Mouse (Mus musculus) embryo, embryonic 11 days (tissue): Measurements from ENCODE around the gene Gm30083.
A peak's percentile ranks its signal among the peaks of the same experiment; 100 is the strongest.

ENCODE experiments used
- DNase-seq: peaks from one replicate; pipeline ENCODE4 v3.0.0-alpha.2; 2015

Gm30083 gene

GRCm38 (mm10) chr14:34015063-34015462 is at the start of gene Gm30083:
Gene Gm30083 (minus strand): TSS chr14:34015182.
- no peak for DNase-seq

DNA sequence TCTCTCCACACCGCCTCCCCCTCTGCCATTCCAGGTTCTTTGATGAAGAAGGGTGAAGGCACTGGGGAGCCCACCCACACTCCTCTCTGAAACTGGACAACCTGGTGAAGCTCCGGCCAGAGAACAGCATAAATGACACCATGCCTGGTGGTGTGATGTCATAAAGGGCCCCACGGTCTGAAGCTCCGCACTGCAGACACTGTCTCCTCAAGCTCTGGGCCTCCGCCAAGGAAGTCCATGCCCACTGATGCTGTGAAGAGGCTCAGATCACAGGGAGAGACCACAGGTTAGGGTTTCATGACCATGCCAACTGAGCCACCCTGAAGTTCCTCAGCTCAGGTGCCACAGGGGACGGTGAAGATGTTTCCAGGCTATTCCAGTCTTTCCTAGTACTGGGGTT is 37.5 kb upstream of the Gm30083 start, which contains the start of gene Antxrl:
Antxrl (plus strand) TSS at position 192 of the 400 bp plus-strand sequence.
- no peak for DNase-seq

DNA sequence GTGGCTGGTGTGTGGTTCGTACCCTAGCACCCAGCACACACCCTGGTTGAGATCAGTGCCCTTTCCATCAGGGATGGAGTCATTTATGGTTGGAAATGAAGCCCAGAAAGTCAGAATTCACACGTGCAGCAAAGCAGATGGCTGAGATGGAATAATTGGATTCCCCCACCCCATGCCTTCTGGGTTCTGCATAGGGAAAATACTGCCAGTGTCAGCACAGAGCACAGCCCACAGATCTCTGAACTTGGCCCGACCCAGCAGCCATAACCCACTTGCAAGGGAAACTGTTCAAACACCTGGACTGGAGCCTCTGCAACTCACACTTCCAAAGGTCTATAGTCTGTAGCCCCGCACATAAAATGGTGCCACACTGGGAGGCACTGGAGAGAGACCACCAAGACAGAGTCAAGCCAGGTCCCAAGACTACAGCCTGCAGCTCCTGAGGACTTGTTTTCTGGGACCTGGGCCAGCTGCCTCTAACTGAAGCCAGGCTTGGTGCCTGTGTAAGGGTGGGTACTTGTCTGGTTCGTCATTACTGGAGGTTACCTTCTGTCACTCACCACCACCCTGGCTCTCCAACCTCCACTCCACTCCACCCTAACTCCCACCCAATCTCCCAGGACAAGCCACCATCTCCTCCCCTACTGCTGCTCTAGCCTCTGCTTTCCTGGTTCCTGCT is 35.3 kb upstream of the Gm30083 start:
- no peak for DNase-seq

DNA sequence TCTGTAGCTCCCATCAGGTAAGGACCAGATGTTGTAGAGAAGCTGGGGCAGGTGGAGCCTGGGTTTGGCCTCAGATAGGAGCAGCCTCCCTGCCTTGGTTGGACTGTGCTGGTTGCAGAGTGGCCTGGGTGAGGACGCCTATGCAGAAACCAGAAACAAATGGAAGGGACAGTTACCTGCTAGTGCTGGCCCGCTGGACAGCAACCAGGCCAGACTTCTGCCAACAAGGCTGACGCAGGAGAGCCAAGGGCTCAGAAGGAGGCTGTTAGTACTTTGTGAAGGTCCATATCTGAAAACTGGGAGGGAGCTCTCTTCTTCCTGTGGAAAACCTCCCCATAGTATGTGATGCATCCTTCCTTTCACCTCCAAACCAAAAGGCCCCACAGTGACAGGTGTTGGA is 28.4 kb upstream of the Gm30083 start:
- no peak for DNase-seq

DNA sequence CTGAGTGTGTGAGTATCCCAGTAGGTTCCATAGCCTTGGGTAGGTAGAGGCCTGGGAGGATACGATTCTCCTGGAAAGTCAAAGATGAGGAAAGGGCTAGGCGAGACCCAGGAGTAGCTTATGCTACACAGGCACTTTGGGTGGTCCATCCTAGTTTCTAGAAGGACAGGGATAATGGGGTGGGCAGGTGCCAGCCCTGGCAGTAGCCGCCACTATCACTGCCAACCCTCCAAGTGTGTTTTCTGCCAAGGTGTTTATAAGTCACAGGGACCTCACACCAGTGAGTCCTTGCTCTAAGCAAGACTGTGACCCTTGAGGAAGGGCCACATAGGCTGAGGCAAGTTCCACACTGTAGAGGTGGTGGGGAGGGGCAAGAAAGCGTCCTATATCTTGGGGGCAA is 26.3 kb upstream of the Gm30083 start:
- no peak for DNase-seq

- DNase-seq = no peak
These were observed 19.0 kb upstream of the Gm30083 start for GRCm38 (mm10) chr14:34033841-34034610.

DNA sequence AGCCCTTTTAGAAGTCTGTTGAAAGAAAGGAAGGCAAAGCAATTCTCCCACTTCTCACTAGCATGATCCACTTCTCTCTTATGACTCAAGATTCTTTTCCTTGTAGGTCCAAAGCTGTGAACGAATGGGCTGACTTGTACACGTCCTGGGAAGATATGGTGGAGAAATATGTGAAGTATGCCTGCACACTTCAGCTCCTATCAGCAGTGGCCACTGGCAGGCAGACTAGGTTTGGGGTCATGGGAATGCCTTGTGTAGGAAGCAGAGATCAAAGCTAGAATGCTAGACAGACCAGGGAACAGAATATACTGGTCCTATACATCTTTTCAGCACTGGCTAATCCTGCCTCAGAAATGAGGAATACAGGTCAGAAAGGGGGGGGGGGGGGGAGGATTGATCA is 11.7 kb upstream of the Gm30083 start:
- DNase-seq = no peak

GRCm38 (mm10) chr14:34016938-34017337 is 2.0 kb upstream of the Gm30083 start:
- DNase-seq = no peak

GRCm38 (mm10) chr14:34016381-34016780 is 1.4 kb upstream of the Gm30083 start, which contains the start of gene Gm5460:
Gene Gm5460 (plus strand): TSS chr14:34016758.
- DNase-seq = no peak

DNA sequence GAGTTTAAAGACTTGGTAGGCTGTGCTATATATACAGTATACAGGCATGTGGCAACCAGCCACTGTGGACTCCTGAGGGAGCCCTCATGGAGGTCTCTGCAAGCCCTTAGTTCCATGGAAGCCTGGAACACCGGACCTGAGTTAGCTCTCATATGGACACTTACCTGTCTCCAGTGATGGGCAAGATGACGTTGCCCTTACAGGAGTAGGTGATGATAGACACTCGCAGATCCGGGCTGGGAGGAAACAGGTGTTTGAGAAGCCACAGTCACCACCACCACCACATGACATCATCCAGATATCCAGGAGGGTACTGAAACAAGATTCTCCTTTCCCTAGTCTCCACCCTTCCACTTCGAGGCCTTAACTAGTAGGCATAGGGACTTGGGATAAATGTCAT is 12.6 kb downstream of the Gm30083 start:
- no peak for DNase-seq

- DNase-seq = no peak
These were observed 13.5 kb downstream of the Gm30083 start for GRCm38 (mm10) chr14:34001445-34001844.

GRCm38 (mm10) chr14:34000076-34000475 is 14.9 kb downstream of the Gm30083 start:
- DNase-seq = no peak

DNA sequence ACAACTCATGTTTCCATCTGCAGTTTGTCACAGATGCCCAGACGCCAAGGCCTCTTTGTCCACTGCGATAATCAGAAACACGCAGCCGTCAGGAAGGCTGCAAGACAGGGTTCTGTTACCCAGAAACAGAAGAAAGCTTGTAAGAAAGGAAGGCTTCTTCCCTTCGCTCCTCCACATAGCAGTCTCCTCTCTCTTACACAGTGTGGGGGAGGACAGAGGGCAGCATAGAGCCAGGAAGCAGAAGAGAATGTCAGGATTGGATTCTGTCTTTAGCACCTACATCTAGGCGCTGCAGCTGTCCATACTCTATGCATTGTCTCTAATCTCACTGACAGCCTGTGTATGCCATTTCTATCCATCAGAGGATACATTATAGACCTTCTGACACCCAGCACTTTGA is 17.6 kb downstream of the Gm30083 start:
- peak; percentile 11 for DNase-seq

DNA sequence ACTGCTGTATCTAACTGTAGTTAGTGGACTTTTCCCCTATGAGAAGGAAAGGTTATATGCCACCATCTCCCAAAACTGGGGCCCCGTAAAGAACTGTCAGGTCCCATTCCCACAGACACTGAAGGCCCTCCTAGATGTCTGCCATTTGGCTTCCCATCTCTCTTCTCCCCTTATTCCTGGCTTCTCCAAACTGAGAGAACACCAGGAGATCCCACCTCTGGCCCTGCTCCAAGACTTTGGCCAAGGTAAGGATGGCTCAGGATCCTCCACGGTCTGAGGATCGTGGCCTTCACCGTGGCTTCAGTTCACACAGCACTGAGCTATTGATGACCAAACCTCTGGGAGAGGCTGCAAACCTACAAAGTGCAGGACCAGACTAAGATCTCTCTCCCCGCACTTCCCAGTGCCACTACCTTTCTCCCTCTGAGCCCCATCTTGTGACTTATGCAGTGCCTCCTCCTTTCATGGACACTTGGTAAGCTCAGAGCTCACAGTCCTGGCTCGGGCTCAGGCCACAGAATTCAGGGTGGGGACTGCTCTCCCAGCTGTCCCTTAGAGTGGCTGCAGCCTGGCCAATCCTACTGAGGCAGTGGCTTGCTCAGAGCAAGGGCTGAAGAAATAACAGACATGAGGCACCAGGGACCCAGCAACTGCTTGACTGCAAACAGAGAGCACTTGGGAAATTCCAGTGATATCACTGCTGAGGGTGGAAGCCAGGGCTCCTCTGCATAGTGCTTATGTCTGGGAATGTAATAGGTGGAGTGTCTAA is 21.3 kb downstream of the Gm30083 start:
- DNase-seq = no peak

DNA sequence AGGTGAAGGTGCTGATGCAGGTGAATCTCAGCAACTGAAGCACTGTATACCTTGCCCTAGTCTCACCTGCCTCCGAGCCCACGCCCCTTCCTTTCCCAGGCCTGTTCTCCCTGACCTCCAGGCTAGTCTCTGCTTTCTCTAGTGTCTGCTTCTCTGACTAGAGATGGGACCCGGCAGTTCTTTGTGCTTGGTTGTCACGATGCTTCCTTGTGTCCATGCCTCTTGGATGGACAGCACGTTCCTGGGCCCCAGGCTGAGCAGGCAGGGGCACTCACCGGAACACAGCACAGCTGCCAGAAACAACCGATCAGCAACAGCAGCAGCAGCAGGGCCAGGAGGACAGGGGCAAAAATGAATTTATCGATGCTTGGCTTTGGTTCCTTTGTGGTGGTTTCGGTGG is 21.9 kb downstream of the Gm30083 start:
- no peak for DNase-seq

DNA sequence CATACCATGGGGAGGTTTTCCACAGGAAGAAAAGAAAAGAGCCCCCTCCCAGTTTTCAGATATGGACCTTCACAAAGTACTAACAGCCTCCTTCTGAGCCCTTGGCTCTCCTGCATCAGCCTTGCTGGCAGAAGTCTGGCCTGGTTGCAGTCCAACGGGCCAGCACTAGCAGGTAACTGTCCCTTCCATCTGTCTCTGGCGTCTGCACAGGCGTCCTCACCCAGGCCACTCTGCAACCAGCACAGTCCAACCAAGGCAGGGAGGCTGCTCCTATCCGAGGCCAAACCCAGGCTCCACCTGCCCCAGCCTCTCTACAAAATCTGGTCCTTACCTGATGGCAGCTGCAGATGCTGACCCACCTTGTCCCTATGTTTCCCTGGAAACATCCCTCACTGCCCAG is 23.0 kb downstream of the Gm30083 start:
- no peak for DNase-seq

- no peak for DNase-seq
These were observed 25.8 kb downstream of the Gm30083 start for GRCm38 (mm10) chr14:33989201-33989600.

GRCm38 (mm10) chr14:33978604-33979059 is 36.4 kb downstream of the Gm30083 start, which contains the start of gene Zfp488:
Gene Zfp488 (minus strand): TSS chr14:33978764.
- DNase-seq = peak; percentile 73

- DNase-seq = peak; percentile 18
These were observed 37.2 kb downstream of the Gm30083 start for GRCm38 (mm10) chr14:33977748-33978147.

- peak; percentile 8 for DNase-seq
These were observed 40.2 kb downstream of the Gm30083 start for GRCm38 (mm10) chr14:33974752-33975151.

- DNase-seq = peak; percentile 56
These were observed 42.3 kb downstream of the Gm30083 start for GRCm38 (mm10) chr14:33972679-33973078.

GRCm38 (mm10) chr14:33965675-33966074 is 49.3 kb downstream of the Gm30083 start:
- peak; percentile 44 for DNase-seq

GRCm38 (mm10) chr14:33959341-33959740 is 55.6 kb downstream of the Gm30083 start:
- peak; percentile 79 for DNase-seq
